Comparison of ENCODE assay signal across 8 mouse cellular contexts in genomic region chr6:81660478-81661395, GRCm38 (mm10).
A peak's percentile ranks its signal among the peaks of the same experiment; 100 is the strongest.
DNase-seq lines count a peak whose midpoint lies in the region; ATAC-seq lines count a peak whose summit lies in the region.

No protein-coding gene starts in this region.

- no peak overlapping the region for H3K9ac ChIP-seq in liver, embryonic 11.5 days (ENCODE audit: low read depth, low read length)

- DNase-seq in heart, adult 11 months, result peak; percentile 89
- no peak for DNase-seq in heart, postnatal 25 days (ENCODE audit: low spot score)
- DNase-seq in cerebellum, postnatal 36 days, result peak; percentile 3 to 5
- DNase-seq in heart, postnatal 14 days, result peak; percentile 3 to 27
- DNase-seq in mesoderm, embryonic 11.5 days (ENCODE audit: low read depth, low spot score), result peak; percentile 45
- DNase-seq in gastrocnemius, postnatal 10 days, result no peak
- no peak for DNase-seq in ovary, postnatal 10 days (ENCODE audit: low spot score)
- no peak for DNase-seq in liver, embryonic 11.5 days (ENCODE audit: low spot score)

- H3K4me1 ChIP-seq in liver, embryonic 11.5 days (replicated peaks; ENCODE audit: control insufficient read depth, insufficient read depth, low read length), result no peaks in the 10 kb centered on the region

- no peak for ATAC-seq in liver, embryonic 11.5 days (replicated peaks; ENCODE audit: low FRiP score)

- H3K4me2 ChIP-seq in liver, embryonic 11.5 days, result no peak overlapping the region

- intact Hi-C loops in heart, postnatal 25 days (cut with DNase I), result no loop called here
- intact Hi-C loops in heart, postnatal 14 days (cut with DNase I), result no loop called here

- H3K9me3 ChIP-seq in liver, embryonic 11.5 days (ENCODE audit: control insufficient read depth, low read length), result no peaks in the 10 kb centered on the region

- no peaks in the 10 kb centered on the region for H3K36me3 ChIP-seq in liver, embryonic 11.5 days (ENCODE audit: control insufficient read depth, insufficient read depth, low read length)

- no peak overlapping the region for H3K27ac ChIP-seq in liver, embryonic 11.5 days (ENCODE audit: low read depth, low read length)

- no peak overlapping the region for H3K4me3 ChIP-seq in liver, embryonic 11.5 days (ENCODE audit: low read depth, low read length)

- 81% methylated on average over 17 of the region's 17 CpGs for WGBS in liver, embryonic 11.5 days

- no peaks in the 10 kb centered on the region for H3K27me3 ChIP-seq in liver, embryonic 11.5 days (replicated peaks; ENCODE audit: control insufficient read depth, insufficient read depth, low read length)

Comparison
In these comparisons a context has a peak if more than half of its experiments do, and no peak if none do; other contexts are left out.
1. DNase-seq: peak in heart, adult 11 months (single experiment), cerebellum, postnatal 36 days (2 of 2), heart, postnatal 14 days (2 of 2) and mesoderm, embryonic 11.5 days (single experiment); none in heart, postnatal 25 days (single experiment), gastrocnemius, postnatal 10 days (single experiment), ovary, postnatal 10 days (single experiment) and liver, embryonic 11.5 days (single experiment).